Mouse (Mus musculus) mouse embryonic stem cell (cell line): ENCODE results near the gene Ccdc124.
"Not testable (repeated sequence)": the region's sequence is repeated elsewhere in the genome, so short reads cannot be mapped to it uniquely, and the experiment has no call there.

Experiments used
- in situ Hi-C, 2 experiments: fragments of 300-500 bp; cut with MboI; formaldehyde crosslinking; loops; 1 replicate in 1 of 2; 3 replicates in 1 of 2; pipeline ENCODE4 v1.14.3; 2019 to 2020; ENCODE audit warnings: low sequenced_read_pairs in 2 of 2, low pct_unique_long_range_greater_than_20kb in 1 of 2, mixed read lengths in 1 of 2; ENCODE audit not compliant: unreplicated experiment in 1 of 2

The Ccdc124 gene

GRCm38 (mm10) chr8:70897021-70897680, 23.4 kb upstream of the Ccdc124 start, which contains the start of gene Rpl18a:
Gene Rpl18a (minus strand): TSS chr8:70897412.
- in situ Hi-C loops, result no loop called here

- in situ Hi-C loops, result no loop called here
Observed at GRCm38 (mm10) chr8:70896316-70897020, 22.7 kb upstream of the Ccdc124 start.

DNA sequence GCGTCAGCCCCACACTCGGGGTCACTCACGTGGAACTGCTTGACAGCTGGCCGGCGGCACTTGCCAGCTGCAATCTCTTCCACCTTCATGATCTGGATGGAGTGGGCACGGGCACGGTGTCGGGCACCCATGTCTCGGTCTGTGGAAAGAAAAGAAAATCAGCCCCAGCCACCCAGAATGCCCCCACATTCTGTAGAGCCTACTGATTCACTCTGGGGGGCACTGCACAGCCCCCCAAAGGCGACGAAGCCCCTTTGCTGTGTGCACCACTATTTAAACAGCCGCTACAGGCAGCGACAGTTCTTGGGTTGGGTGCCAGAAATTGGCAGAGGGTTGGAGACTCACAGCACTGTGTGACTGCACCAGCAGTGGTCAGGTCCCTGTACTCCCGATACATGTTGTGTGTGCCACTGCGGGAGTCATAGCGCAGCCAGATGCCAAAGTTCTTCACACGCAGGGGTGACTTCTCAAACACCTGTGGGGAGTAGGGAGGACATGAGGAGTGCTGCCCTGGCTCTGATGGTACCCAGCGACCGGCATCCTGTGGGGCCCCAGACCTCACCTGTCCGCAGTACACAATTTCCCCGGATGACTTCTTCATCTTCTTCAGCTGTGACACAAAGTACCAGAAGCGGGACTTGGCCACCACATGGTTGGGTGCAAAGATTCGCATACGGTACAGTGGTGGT, 22.0 kb upstream of the Ccdc124 start:
- in situ Hi-C loops, result not testable (repeated sequence)

GRCm38 (mm10) chr8:70894771-70895545, 21.2 kb upstream of the Ccdc124 start:
- in situ Hi-C loops, result no loop called here

- in situ Hi-C loops, result no loop called here
Observed at GRCm38 (mm10) chr8:70894385-70894720, 20.6 kb upstream of the Ccdc124 start.

GRCm38 (mm10) chr8:70893656-70894384, 20.1 kb upstream of the Ccdc124 start:
- in situ Hi-C loops, result no loop called here

DNA sequence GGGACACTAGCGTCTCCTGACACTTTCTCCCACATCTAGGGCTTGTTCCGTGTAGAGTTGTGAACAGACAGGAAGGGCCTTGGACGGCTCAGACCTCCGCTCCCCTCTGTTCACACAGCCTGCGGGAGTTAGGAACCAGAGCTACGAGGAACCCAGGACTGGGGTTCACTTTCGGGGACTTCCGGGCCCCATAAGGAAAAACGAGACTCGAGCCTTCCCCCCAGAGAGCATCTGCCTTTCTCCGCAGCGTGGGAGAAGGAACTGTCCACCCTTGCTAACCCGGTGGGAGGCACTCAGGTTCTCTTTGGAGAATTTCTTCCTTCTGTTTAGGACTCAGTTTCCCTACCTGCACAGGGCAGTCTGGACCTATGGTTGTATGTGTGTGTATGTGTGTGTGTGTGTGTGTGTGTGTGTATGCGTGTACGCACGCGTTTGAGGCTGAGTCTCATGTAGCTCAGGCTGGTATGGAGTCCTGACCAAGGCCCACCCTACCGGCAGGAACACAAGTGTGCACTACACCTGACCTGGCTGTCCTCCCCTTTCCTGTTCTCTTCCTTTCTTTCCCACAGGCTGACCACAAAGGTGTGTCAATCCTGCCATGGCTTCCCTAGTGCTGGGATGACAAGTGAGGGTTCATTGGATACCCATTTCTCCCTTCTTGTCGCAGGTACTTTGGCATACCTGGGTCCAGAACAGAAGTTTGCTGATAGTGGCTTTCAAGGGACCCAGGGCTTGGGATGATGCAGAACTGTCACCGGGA, 19.3 kb upstream of the Ccdc124 start:
- in situ Hi-C loops, result no loop called here

GRCm38 (mm10) chr8:70892022-70892895, 18.5 kb upstream of the Ccdc124 start, which contains the start of gene Slc5a5:
Gene Slc5a5 (minus strand): TSS chr8:70892757.
- in situ Hi-C loops, result no loop called here

DNA sequence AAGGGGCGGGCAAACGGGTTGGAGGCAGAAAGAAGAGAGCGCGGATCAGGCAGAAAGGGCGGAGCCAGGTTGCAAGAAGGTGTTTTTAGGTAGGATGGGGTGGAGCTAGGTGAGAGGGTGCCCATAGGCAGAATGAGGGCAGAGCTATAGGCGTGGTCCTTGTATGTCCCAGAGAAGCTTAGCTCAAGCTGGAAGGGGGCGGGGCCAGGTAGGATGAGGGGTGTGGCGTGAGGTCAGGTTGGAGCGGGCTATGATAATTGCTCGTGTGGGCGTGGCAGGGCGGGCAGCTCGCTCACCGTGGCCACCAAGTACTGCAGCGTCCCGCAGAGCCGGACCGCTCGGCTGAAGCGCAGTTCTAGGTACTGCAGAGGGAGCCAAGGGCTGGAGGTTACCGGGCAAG, 17.6 kb upstream of the Ccdc124 start:
- in situ Hi-C loops, result no loop called here

GRCm38 (mm10) chr8:70890656-70891055, 16.9 kb upstream of the Ccdc124 start:
- in situ Hi-C loops, result no loop called here

DNA sequence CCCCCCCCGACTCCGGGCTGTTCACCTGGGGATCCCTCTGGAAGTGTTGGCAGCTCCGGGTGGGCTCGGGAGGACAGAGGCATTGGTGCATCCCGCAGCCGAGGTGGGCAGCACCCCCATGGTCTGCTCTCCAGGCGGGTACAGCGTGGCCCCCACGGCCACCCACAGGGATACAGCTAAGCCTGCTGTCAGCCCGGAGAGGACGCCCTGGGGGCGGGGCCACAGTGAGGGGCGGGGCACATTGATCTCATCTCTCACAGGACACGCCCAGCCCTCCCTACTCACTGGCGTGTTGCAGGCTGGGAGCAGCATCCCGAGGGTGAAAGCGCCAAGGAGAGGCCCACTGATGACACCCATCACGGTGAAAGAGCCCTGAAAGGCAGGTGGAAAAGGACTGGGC, 13.9 kb upstream of the Ccdc124 start:
- in situ Hi-C loops, result no loop called here

DNA sequence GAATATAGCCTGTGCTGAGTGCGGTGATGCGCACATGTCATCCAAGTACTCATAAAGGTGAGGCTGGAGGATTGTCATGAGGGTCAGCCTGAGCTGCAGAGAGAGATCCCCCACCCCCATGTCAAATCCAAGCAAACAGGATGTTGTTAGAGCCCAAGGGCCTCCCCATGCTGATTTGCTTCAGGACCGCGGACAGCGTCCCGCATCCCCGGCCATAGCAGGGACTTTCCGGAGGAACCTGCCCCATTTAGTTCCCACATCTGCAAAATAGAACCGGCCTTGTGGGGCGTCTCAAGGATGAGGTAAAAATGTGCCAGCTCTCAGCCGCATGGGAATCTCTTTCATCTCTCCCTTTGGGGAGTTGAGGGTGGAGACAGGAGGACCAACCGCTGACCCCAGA, 11.9 kb upstream of the Ccdc124 start:
- in situ Hi-C loops, result no loop called here

GRCm38 (mm10) chr8:70884683-70885082, 10.9 kb upstream of the Ccdc124 start:
- in situ Hi-C loops, result no loop called here

DNA sequence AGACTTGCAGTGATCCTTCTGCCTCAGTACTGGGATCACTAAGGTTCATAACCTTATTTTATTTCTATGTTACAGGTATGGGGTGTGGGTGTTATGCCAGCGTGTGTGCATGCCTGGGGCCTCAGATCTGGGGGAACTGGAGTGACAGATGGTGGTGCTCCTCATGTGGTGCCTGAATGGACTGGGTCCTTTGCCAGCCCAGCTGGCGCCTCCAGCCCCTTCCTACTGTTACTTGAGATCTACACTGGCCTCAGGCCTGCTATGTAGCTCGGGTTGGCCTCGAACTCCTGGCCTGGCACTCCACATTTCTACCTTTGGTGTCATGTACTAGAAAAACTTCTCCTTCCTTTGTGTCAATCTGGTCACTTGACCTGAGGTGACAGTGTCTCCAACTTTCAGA, 10.5 kb upstream of the Ccdc124 start:
- in situ Hi-C loops, result no loop called here

DNA sequence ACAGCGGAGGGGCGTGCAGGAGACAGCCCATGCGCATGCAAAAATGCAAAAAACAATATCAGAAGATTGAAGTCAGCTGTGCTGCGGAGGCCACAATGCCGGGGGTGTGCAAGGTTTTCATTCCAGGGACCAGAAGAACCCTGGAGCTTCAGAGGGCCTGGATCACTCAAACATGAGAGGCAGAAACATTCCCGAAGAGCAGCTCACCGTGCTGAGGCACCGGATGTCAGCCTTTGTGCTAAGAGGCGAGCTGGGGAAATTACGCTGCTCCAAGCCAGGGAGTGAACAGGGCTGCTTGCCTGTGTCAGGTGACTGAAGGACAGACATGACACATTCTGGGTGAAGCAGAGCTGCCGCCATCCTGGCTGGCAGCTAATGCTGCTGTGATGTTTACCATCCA, 6.8 kb upstream of the Ccdc124 start:
- in situ Hi-C loops, result no loop called here

DNA sequence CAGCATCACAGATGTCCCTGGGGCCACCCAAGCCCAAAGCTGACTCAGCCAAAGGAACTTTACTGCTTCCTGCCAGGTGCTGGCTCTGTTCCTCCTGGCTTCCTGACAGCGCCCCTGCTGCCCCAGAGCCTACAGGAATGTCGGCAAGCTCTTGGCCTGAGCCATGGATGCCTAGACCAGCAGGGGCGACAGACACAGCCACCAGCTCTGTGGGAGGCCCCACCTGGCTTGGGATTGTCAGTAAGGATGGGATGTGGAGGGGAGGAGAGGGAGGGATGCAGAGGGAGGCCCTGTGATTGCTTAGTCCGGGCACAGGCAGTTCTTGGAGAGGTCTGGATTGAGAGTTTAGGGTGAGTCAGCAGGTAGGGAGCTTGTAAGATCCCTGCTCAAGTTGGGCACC, 6.4 kb upstream of the Ccdc124 start:
- in situ Hi-C loops, result no loop called here

GRCm38 (mm10) chr8:70879500-70879899, 5.8 kb upstream of the Ccdc124 start:
- in situ Hi-C loops, result no loop called here
